Mouse (Mus musculus): ENCODE data around the gene Fcgbp.

GRCm38 (mm10) chr7:28106241-28106640, 35.2 kb downstream of the Fcgbp start:
- TF ChIP-seq POLR2A (IDR thresholded peaks at IDR 0.05; ENCODE audit: insufficient read depth, low read depth, low read length): no peak
- TF ChIP-seq CTCF (IDR thresholded peaks at IDR 0.05; ENCODE audit: insufficient read depth, low read depth, low read length): no peak
